Mouse (Mus musculus) megakaryocyte, embryonic 14.5 days (primary cell): ENCODE data around the gene Sgsm2. TPM values are rescaled to one million over a fixed set of nuclear protein-coding genes. Genes with fewer than 3 reads are reported as not detected.

Experiments used
- H3K27me3 ChIP-seq: replicated peaks from 2 replicates; pipeline ENCODE3; 2012; ENCODE audit warnings: inconsistent platforms
- H3K36me3 ChIP-seq: replicated peaks from 2 replicates; pipeline ENCODE3; 2012; ENCODE audit warnings: low read length, inconsistent platforms, mixed read lengths
- H3K4me1 ChIP-seq: 2 replicates; pipeline ENCODE4 v1.6.1; 2012; ENCODE audit warnings: inconsistent platforms
- H3K4me3 ChIP-seq: replicated peaks from 2 replicates; pipeline ENCODE3; 2012; ENCODE audit warnings: moderate library complexity, mild to moderate bottlenecking, inconsistent platforms
- H3K9me3 ChIP-seq: 2 replicates; pipeline ENCODE4 v1.6.1; 2012; ENCODE audit warnings: inconsistent platforms
- FLI1 ChIP-seq: IDR thresholded peaks from 2 replicates; pipeline ENCODE4 v1.6.1; 2012; ENCODE audit warnings: low read length, inconsistent platforms, mixed read lengths
- GATA1 ChIP-seq: IDR thresholded peaks from 3 replicates; pipeline ENCODE4 v1.6.1; 2012; ENCODE audit warnings: mixed read lengths, low read length, inconsistent platforms, borderline replicate concordance
- polyA plus RNA-seq: library from polyadenylated mRNA; stranded (reverse); fragments of >175 nt; gene quantifications from 2 replicates; pipeline ENCODE4 v1.2.3, GENCODE M21; 2012; ENCODE audit warnings: low replicate concordance; ENCODE audit not compliant: insufficient read depth

Gene Sgsm2
- polyA plus RNA-seq, 1 experiment, result 3.6 TPM

GRCm38 (mm10) chr11:74837056-74837693 is 59.7 kb downstream of the Sgsm2 start:
- no peaks in the 10 kb centered on the region for H3K9me3 ChIP-seq
- TF ChIP-seq GATA1 (no peak), FLI1 (no peak)
- no peaks in the 10 kb centered on the region for H3K27me3 ChIP-seq
- H3K4me1 ChIP-seq, result peaks cover 90% of the 10 kb centered on the region
- H3K36me3 ChIP-seq, result peaks cover 52% of the 10 kb centered on the region
- peak overlapping the region; percentile 95 for H3K4me3 ChIP-seq

- peaks cover 83% of the 10 kb centered on the region for H3K4me1 ChIP-seq
- H3K27me3 ChIP-seq, result no peaks in the 10 kb centered on the region
- TF ChIP-seq FLI1 (no peak), GATA1 (no peak)
- peaks cover 45% of the 10 kb centered on the region for H3K36me3 ChIP-seq
- peak overlapping the region; percentile 71 for H3K4me3 ChIP-seq
- H3K9me3 ChIP-seq, result no peaks in the 10 kb centered on the region
Measured at GRCm38 (mm10) chr11:74836225-74837055, 60.4 kb downstream of the Sgsm2 start.

GRCm38 (mm10) chr11:74835593-74836224 is 61.2 kb downstream of the Sgsm2 start:
- no peak overlapping the region for H3K4me3 ChIP-seq
- peaks cover 76% of the 10 kb centered on the region for H3K4me1 ChIP-seq
- H3K27me3 ChIP-seq, result no peaks in the 10 kb centered on the region
- H3K36me3 ChIP-seq, result peaks cover 38% of the 10 kb centered on the region
- TF ChIP-seq GATA1, result no peak
- TF ChIP-seq FLI1, result no peak
- no peaks in the 10 kb centered on the region for H3K9me3 ChIP-seq

GRCm38 (mm10) chr11:74834650-74835277 is 62.1 kb downstream of the Sgsm2 start:
- Histone ChIP-seq H3K27me3 (no peaks in the 10 kb centered on the region), H3K4me3 (peak overlapping the region; percentile 99), H3K36me3 (peaks cover 28% of the 10 kb centered on the region), H3K9me3 (no peaks in the 10 kb centered on the region), H3K4me1 (peaks cover 66% of the 10 kb centered on the region)
- no peak for TF ChIP-seq GATA1
- TF ChIP-seq FLI1, result no peak

GRCm38 (mm10) chr11:74834359-74834638 is 62.6 kb downstream of the Sgsm2 start:
- peak overlapping the region; percentile 99 for H3K4me3 ChIP-seq
- H3K27me3 ChIP-seq, result no peaks in the 10 kb centered on the region
- peaks cover 24% of the 10 kb centered on the region for H3K36me3 ChIP-seq
- no peaks in the 10 kb centered on the region for H3K9me3 ChIP-seq
- peaks cover 66% of the 10 kb centered on the region for H3K4me1 ChIP-seq
- TF ChIP-seq FLI1 (no peak), GATA1 (no peak)

GRCm38 (mm10) chr11:74833536-74834358 is 63.1 kb downstream of the Sgsm2 start:
- H3K4me3 ChIP-seq, result peak overlapping the region; percentile 99

GRCm38 (mm10) chr11:74832503-74833143 is 64.2 kb downstream of the Sgsm2 start:
- Histone ChIP-seq H3K36me3 (peaks cover 24% of the 10 kb centered on the region), H3K4me3 (peak overlapping the region; percentile 99), H3K9me3 (no peaks in the 10 kb centered on the region), H3K27me3 (no peaks in the 10 kb centered on the region), H3K4me1 (peaks cover 73% of the 10 kb centered on the region)
- TF ChIP-seq GATA1 (no peak), FLI1 (no peak)

More at GRCm38 (mm10) chr11:74833536-74834358, 63.1 kb downstream of the Sgsm2 start:
- no peaks in the 10 kb centered on the region for H3K9me3 ChIP-seq
- no peak for TF ChIP-seq GATA1
- no peak for TF ChIP-seq FLI1
- no peaks in the 10 kb centered on the region for H3K27me3 ChIP-seq
- peaks cover 24% of the 10 kb centered on the region for H3K36me3 ChIP-seq
- peaks cover 67% of the 10 kb centered on the region for H3K4me1 ChIP-seq

GRCm38 (mm10) chr11:74831606-74832451 is 65.0 kb downstream of the Sgsm2 start:
- TF ChIP-seq FLI1 (no peak), GATA1 (no peak)
- Histone ChIP-seq H3K36me3 (peaks cover 16% of the 10 kb centered on the region), H3K4me1 (peaks cover 73% of the 10 kb centered on the region)

More at GRCm38 (mm10) chr11:74831606-74832451, 65.0 kb downstream of the Sgsm2 start:
- H3K27me3 ChIP-seq, result no peaks in the 10 kb centered on the region
- peak overlapping the region; percentile 99 for H3K4me3 ChIP-seq
- no peaks in the 10 kb centered on the region for H3K9me3 ChIP-seq
